Mouse (Mus musculus): ENCODE results near the gene Gm3233. TPM values are rescaled to one million over a fixed set of nuclear protein-coding genes. Genes with fewer than 3 reads are reported as not detected.
"Not testable (repeated sequence)": the region's sequence is repeated elsewhere in the genome, so short reads cannot be mapped to it uniquely, and the experiment has no call there.

Gene Gm3233
- total RNA-seq, 4 experiments from 2014 or later, result not detected

GRCm38 (mm10) chr10:77729241-77729640, 30.2 kb downstream of the Gm3233 start:
- DNase-seq (ENCODE audit: low spot score in 2 of 2), result no peak

- no peak for DNase-seq (ENCODE audit: low spot score in 2 of 2)
These were observed 31.2 kb downstream of the Gm3233 start for GRCm38 (mm10) chr10:77728280-77728679.

GRCm38 (mm10) chr10:77726186-77726585, 33.3 kb downstream of the Gm3233 start, which contains the start of gene Gm10100:
TSS of gene Gm10100 (plus strand) at chr10:77726486.
- no peak for DNase-seq (ENCODE audit: low spot score in 2 of 2)

GRCm38 (mm10) chr10:77724855-77725254, 34.6 kb downstream of the Gm3233 start:
- no peak for DNase-seq (ENCODE audit: low spot score in 2 of 2)

- DNase-seq (ENCODE audit: low spot score in 2 of 2), result not testable (repeated sequence)
These were observed 39.2 kb downstream of the Gm3233 start, which contains the start of gene Krtap12-1 for GRCm38 (mm10) chr10:77720299-77720698. TSS of gene Krtap12-1 (plus strand) at chr10:77720599.

- no peak for DNase-seq (ENCODE audit: low spot score in 2 of 2)
These were observed 44.0 kb downstream of the Gm3233 start, which contains the start of gene Gm10142 for GRCm38 (mm10) chr10:77715507-77715906. TSS of gene Gm10142 (plus strand) at chr10:77715807.

- DNase-seq (ENCODE audit: low spot score in 2 of 2), result no peak
These were observed 45.7 kb downstream of the Gm3233 start for GRCm38 (mm10) chr10:77713734-77714133.

GRCm38 (mm10) chr10:77711157-77711556, 48.3 kb downstream of the Gm3233 start, which contains the start of gene Gm10024:
TSS of gene Gm10024 (plus strand) at chr10:77711457.
- not testable (repeated sequence) for DNase-seq (ENCODE audit: low spot score in 2 of 2)

- DNase-seq (ENCODE audit: low spot score in 2 of 2), result no peak
These were observed 49.7 kb downstream of the Gm3233 start for GRCm38 (mm10) chr10:77709831-77710230.

Other genes with a start within 250 kb of the Gm3233 start
- 10 to 100 TPM; 30.5 to 39.0 (median 31.9) TPM for gene Fam207a, start 243.9 kb downstream of the Gm3233 start, total RNA-seq (2022)
- gene Itgb2, start 229.4 kb downstream of the Gm3233 start, total RNA-seq (2022), result 10 to 100 TPM in 2 of 4 experiments, 1 to 10 TPM in 2; 3.8 to 36.2 (median 15.3) TPM
- 10 to 100 TPM; 79.3 to 96.1 (median 86.9) TPM for gene Pttg1ip, start 178.0 kb downstream of the Gm3233 start, total RNA-seq (2022)
- 100 to 1,000 TPM; 144 to 152 (median 147) TPM for gene Sumo3, start 153.6 kb downstream of the Gm3233 start, total RNA-seq (2022)
- 10 to 100 TPM in 3 of 4 experiments, 1 to 10 TPM in 1; 7.6 to 33.3 (median 12.1) TPM for gene Gm49325, start 153.5 kb downstream of the Gm3233 start, total RNA-seq (2022)
- 10 to 100 TPM; 64.2 to 89.9 (median 76.6) TPM for gene Ube2g2, start 137.4 kb downstream of the Gm3233 start, total RNA-seq (2022)
- gene Tspear, start 73.1 kb downstream of the Gm3233 start, total RNA-seq (2022), result not detected
- gene Gm19402, start 68.9 kb downstream of the Gm3233 start, total RNA-seq (2022), result not detected
- gene Gm9508, start 62.4 kb downstream of the Gm3233 start, total RNA-seq (2022), result not detected
- not detected for gene Gm10272, start 53.1 kb downstream of the Gm3233 start, total RNA-seq (2022)
- gene Gm10024, start 48.2 kb downstream of the Gm3233 start, total RNA-seq (2022), result not detected
- not detected for gene Gm10142, start 43.9 kb downstream of the Gm3233 start, total RNA-seq (2022)
- gene Krtap12-1, start 39.1 kb downstream of the Gm3233 start, total RNA-seq (2022), result not detected
- not detected for gene Gm10100, start 33.2 kb downstream of the Gm3233 start, total RNA-seq (2022)
- gene Gm18596, start 17.0 kb downstream of the Gm3233 start, total RNA-seq (2022), result not detected
- gene Gm9736, start 8.3 kb downstream of the Gm3233 start, total RNA-seq (2022), result not detected
- gene Gm3238, start 11.6 kb upstream of the Gm3233 start, total RNA-seq (2022), result not detected
- gene Gm7138, start 17.3 kb upstream of the Gm3233 start, total RNA-seq (2022), result not detected
- not detected for gene Gm3250, start 22.9 kb upstream of the Gm3233 start, total RNA-seq (2022)
- not detected for gene Gm7137, start 28.5 kb upstream of the Gm3233 start, total RNA-seq (2022)
- gene Gm9639, start 35.4 kb upstream of the Gm3233 start, total RNA-seq (2022), result not detected
- not detected for gene Gm19668, start 39.5 kb upstream of the Gm3233 start, total RNA-seq (2022)
- gene Gm9507, start 52.2 kb upstream of the Gm3233 start, total RNA-seq (2022), result not detected
- not detected for gene Gm2696, start 55.0 kb upstream of the Gm3233 start, total RNA-seq (2022)
- gene Krtap10-4, start 67.4 kb upstream of the Gm3233 start, total RNA-seq (2022), result not detected
- not detected for gene Krtap10-10, start 76.3 kb upstream of the Gm3233 start, total RNA-seq (2022)
- gene Gm36176, start 87.1 kb upstream of the Gm3233 start, total RNA-seq (2022), result not detected
- not detected for gene Gm10318, start 93.2 kb upstream of the Gm3233 start, total RNA-seq (2022)
- not detected for gene Gm3285, start 102.3 kb upstream of the Gm3233 start, total RNA-seq (2022)
- gene Lrrc3, start 142.9 kb upstream of the Gm3233 start, total RNA-seq (2022), result 1 to 10 TPM; 4.5 to 7.7 (median 5.4) TPM
- 10 to 100 TPM; 43.0 to 47.6 (median 45.7) TPM for gene Trpm2, start 210.9 kb upstream of the Gm3233 start, total RNA-seq (2022)
- 10 to 100 TPM; 36.6 to 46.0 (median 40.5) TPM for gene 1810043G02Rik, start 218.8 kb upstream of the Gm3233 start, total RNA-seq (2022)

Measured in layer of hippocampus, adult 8-10 months (tissue).